Mouse (Mus musculus): ENCODE data around the gene Ntrk2. TPM values are rescaled to one million over a fixed set of nuclear protein-coding genes. Genes with fewer than 3 reads are reported as not detected.
"Not testable (repeated sequence)": the region's sequence is repeated elsewhere in the genome, so short reads cannot be mapped to it uniquely, and the experiment has no call there.

Gene Ntrk2
- polyA plus RNA-seq, 1 experiment from 2014 or later: 35.8 TPM

- H3K4me2 ChIP-seq; ATAC-seq (ENCODE audit: low FRiP score); DNase-seq (ENCODE audit: low spot score, missing footprints); H3K27me3 ChIP-seq (ENCODE audit: control insufficient read depth, insufficient read depth, low read length); H3K27ac ChIP-seq (ENCODE audit: low read depth, low read length); H3K36me3 ChIP-seq (ENCODE audit: control insufficient read depth, insufficient read depth, low read length); H3K4me3 ChIP-seq (ENCODE audit: low read depth, low read length); H3K9ac ChIP-seq (ENCODE audit: low read length); H3K4me1 ChIP-seq (ENCODE audit: control insufficient read depth, insufficient read depth, low read length); H3K9me3 ChIP-seq (ENCODE audit: control insufficient read depth, low read length): not testable (repeated sequence)
- 95% methylated on average over 10 of the region's 10 CpGs for whole genome bisulfite sequencing
Observed at GRCm38 (mm10) chr13:59107791-59108190, 301.4 kb downstream of the Ntrk2 start.

DNA sequence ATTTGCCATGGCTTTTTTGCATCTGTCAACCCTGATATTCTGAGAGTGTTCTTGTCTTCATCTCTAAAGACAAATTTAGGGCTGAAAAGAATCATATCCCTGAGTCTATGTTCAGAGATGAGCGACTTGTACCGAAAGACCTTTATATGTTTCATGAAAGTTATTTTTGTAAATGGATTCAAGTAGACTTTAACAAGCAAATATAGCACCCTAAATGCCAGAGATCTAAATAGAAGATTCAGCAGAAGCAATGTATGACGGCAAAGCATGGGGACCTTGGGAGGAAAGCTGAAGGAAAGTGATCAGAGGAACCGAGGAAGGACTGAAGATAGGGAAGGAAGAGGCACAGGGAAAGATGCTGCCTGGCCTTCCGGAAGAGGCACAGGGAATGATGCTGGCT, 303.7 kb downstream of the Ntrk2 start:
- Histone ChIP-seq H3K27me3 (ENCODE audit: control insufficient read depth, insufficient read depth, low read length) (no peaks in the 10 kb centered on the region), H3K9ac (ENCODE audit: low read length) (no peak overlapping the region), H3K9me3 (ENCODE audit: control insufficient read depth, low read length) (peaks cover 6% of the 10 kb centered on the region), H3K4me2 (no peak overlapping the region), H3K27ac (ENCODE audit: low read depth, low read length) (no peak overlapping the region), H3K36me3 (ENCODE audit: control insufficient read depth, insufficient read depth, low read length) (no peaks in the 10 kb centered on the region), H3K4me3 (ENCODE audit: low read depth, low read length) (no peak overlapping the region), H3K4me1 (ENCODE audit: control insufficient read depth, insufficient read depth, low read length) (no peaks in the 10 kb centered on the region)
- ATAC-seq (ENCODE audit: low FRiP score) (no peak), DNase-seq (ENCODE audit: low spot score, missing footprints) (no peak)
- 91% methylated on average over 5 of the region's 5 CpGs for WGBS

GRCm38 (mm10) chr13:59114684-59115083, 308.3 kb downstream of the Ntrk2 start:
- Histone ChIP-seq H3K4me3 (ENCODE audit: low read depth, low read length) (no peak overlapping the region), H3K9ac (ENCODE audit: low read length) (no peak overlapping the region), H3K9me3 (ENCODE audit: control insufficient read depth, low read length) (peaks cover 7% of the 10 kb centered on the region), H3K4me1 (ENCODE audit: control insufficient read depth, insufficient read depth, low read length) (no peaks in the 10 kb centered on the region), H3K27me3 (ENCODE audit: control insufficient read depth, insufficient read depth, low read length) (no peaks in the 10 kb centered on the region), H3K36me3 (ENCODE audit: control insufficient read depth, insufficient read depth, low read length) (no peaks in the 10 kb centered on the region), H3K4me2 (no peak overlapping the region), H3K27ac (ENCODE audit: low read depth, low read length) (no peak overlapping the region)
- peak; percentile 23 for DNase-seq (ENCODE audit: low spot score, missing footprints)
- ATAC-seq (ENCODE audit: low FRiP score): no peak
- 97% methylated on average over 1 of the region's 1 CpGs for WGBS

GRCm38 (mm10) chr13:59115551-59115950, 309.2 kb downstream of the Ntrk2 start:
- no peak for ATAC-seq (ENCODE audit: low FRiP score)
- DNase-seq (ENCODE audit: low spot score, missing footprints): no peak
- Histone ChIP-seq H3K36me3 (ENCODE audit: control insufficient read depth, insufficient read depth, low read length) (no peaks in the 10 kb centered on the region), H3K9ac (ENCODE audit: low read length) (no peak overlapping the region), H3K27ac (ENCODE audit: low read depth, low read length) (no peak overlapping the region), H3K4me3 (ENCODE audit: low read depth, low read length) (no peak overlapping the region), H3K27me3 (ENCODE audit: control insufficient read depth, insufficient read depth, low read length) (no peaks in the 10 kb centered on the region), H3K9me3 (ENCODE audit: control insufficient read depth, low read length) (peaks cover 7% of the 10 kb centered on the region), H3K4me1 (ENCODE audit: control insufficient read depth, insufficient read depth, low read length) (no peaks in the 10 kb centered on the region), H3K4me2 (no peak overlapping the region)
- WGBS: 96% methylated on average over 14 of the region's 14 CpGs

GRCm38 (mm10) chr13:59117233-59117632, 310.9 kb downstream of the Ntrk2 start:
- DNase-seq (ENCODE audit: low spot score, missing footprints): no peak
- H3K27me3 ChIP-seq (ENCODE audit: control insufficient read depth, insufficient read depth, low read length): no peaks in the 10 kb centered on the region
- H3K9me3 ChIP-seq (ENCODE audit: control insufficient read depth, low read length): peaks cover 7% of the 10 kb centered on the region
- ATAC-seq (ENCODE audit: low FRiP score): no peak
- WGBS: 86% methylated on average over 5 of the region's 5 CpGs
- no peak overlapping the region for H3K27ac ChIP-seq (ENCODE audit: low read depth, low read length)
- no peaks in the 10 kb centered on the region for H3K4me1 ChIP-seq (ENCODE audit: control insufficient read depth, insufficient read depth, low read length)
- H3K9ac ChIP-seq (ENCODE audit: low read length): no peak overlapping the region
- no peak overlapping the region for H3K4me3 ChIP-seq (ENCODE audit: low read depth, low read length)
- no peaks in the 10 kb centered on the region for H3K36me3 ChIP-seq (ENCODE audit: control insufficient read depth, insufficient read depth, low read length)
- H3K4me2 ChIP-seq: no peak overlapping the region

GRCm38 (mm10) chr13:59119596-59120394, 313.4 kb downstream of the Ntrk2 start:
- WGBS: 85% methylated on average over 10 of the region's 10 CpGs
- no peak overlapping the region for H3K4me3 ChIP-seq (ENCODE audit: low read depth, low read length)
- no peak for DNase-seq (ENCODE audit: low spot score, missing footprints)
- ATAC-seq (ENCODE audit: low FRiP score): no peak
- no peak overlapping the region for H3K9ac ChIP-seq (ENCODE audit: low read length)
- H3K4me1 ChIP-seq (ENCODE audit: control insufficient read depth, insufficient read depth, low read length): no peaks in the 10 kb centered on the region
- H3K36me3 ChIP-seq (ENCODE audit: control insufficient read depth, insufficient read depth, low read length): no peaks in the 10 kb centered on the region
- H3K9me3 ChIP-seq (ENCODE audit: control insufficient read depth, low read length): peaks cover 5% of the 10 kb centered on the region
- no peak overlapping the region for H3K27ac ChIP-seq (ENCODE audit: low read depth, low read length)
- no peaks in the 10 kb centered on the region for H3K27me3 ChIP-seq (ENCODE audit: control insufficient read depth, insufficient read depth, low read length)
- no peak overlapping the region for H3K4me2 ChIP-seq

DNA sequence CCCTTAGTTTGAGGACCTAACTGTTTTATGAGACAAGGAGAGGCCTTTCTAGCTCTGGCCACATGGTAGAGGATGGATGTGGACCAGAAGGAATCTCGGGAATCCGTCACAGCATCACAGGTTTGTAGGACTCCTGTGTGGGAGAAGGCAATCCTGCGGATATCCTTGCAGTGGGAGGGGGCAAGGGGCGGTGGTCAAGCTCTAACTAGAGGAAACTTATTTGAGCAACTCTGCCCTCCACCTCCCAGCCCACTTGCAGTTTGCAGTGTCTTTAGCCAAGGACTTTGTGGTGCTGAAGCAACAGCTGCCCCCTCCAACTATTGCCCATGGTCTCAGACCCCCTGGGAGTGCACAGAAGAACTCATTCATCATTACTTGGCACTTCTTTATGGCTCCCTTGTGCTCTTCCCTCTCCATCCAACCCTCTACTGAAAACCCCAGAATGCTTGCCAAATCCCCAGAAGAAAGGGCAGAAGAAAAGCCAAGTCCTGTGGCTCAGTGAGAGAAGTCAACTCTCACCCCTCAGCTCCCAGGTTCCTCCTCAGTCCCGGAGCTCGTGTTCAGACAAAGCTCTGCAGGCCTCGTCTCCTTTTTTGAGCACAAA, 336.9 kb downstream of the Ntrk2 start:
- peaks cover 25% of the 10 kb centered on the region for H3K4me1 ChIP-seq (ENCODE audit: control insufficient read depth, insufficient read depth, low read length)
- H3K36me3 ChIP-seq (ENCODE audit: control insufficient read depth, insufficient read depth, low read length): no peaks in the 10 kb centered on the region
- no peak overlapping the region for H3K9ac ChIP-seq (ENCODE audit: low read length)
- ATAC-seq (ENCODE audit: low FRiP score): no peak
- no peaks in the 10 kb centered on the region for H3K9me3 ChIP-seq (ENCODE audit: control insufficient read depth, low read length)
- H3K4me3 ChIP-seq (ENCODE audit: low read depth, low read length): no peak overlapping the region
- no peak overlapping the region for H3K4me2 ChIP-seq
- DNase-seq (ENCODE audit: low spot score, missing footprints): no peak
- H3K27me3 ChIP-seq (ENCODE audit: control insufficient read depth, insufficient read depth, low read length): no peaks in the 10 kb centered on the region
- 73% methylated on average over 7 of the region's 7 CpGs for WGBS
- H3K27ac ChIP-seq (ENCODE audit: low read depth, low read length): 0 out of 2 replicates have a peak overlapping the region, but pooled peaks have one; percentile 10

GRCm38 (mm10) chr13:59144321-59144856, 338.0 kb downstream of the Ntrk2 start:
- H3K4me3 ChIP-seq (ENCODE audit: low read depth, low read length): no peak overlapping the region
- H3K9ac ChIP-seq (ENCODE audit: low read length): no peak overlapping the region; the same call in 1 of the 2 replicates
- DNase-seq (ENCODE audit: low spot score, missing footprints) (peak; percentile 88), ATAC-seq (ENCODE audit: low FRiP score) (peak; percentile 94)
- H3K27ac ChIP-seq (ENCODE audit: low read depth, low read length): peak overlapping the region; percentile 60; the same call in 1 of the 2 replicates
- peaks cover 25% of the 10 kb centered on the region for H3K4me1 ChIP-seq (ENCODE audit: control insufficient read depth, insufficient read depth, low read length)
- no peaks in the 10 kb centered on the region for H3K36me3 ChIP-seq (ENCODE audit: control insufficient read depth, insufficient read depth, low read length)
- no peaks in the 10 kb centered on the region for H3K27me3 ChIP-seq (ENCODE audit: control insufficient read depth, insufficient read depth, low read length)
- no peaks in the 10 kb centered on the region for H3K9me3 ChIP-seq (ENCODE audit: control insufficient read depth, low read length)
- no peak overlapping the region for H3K4me2 ChIP-seq
- 60% methylated on average over 11 of the region's 11 CpGs for WGBS
